Mouse (Mus musculus) heart, embryonic 12.5 days (tissue): Measurements from ENCODE around the gene 2210010C04Rik. TPM values are rescaled to one million over a fixed set of nuclear protein-coding genes. Genes with fewer than 3 reads are reported as not detected.

ENCODE experiments used
- ATAC-seq: fragments of 200-750 bp; cut with Nextera tagmentation; 2 replicates; pipeline ENCODE4 v1.8.0; 2017; ENCODE audit warnings: moderate TSS enrichment, moderate library complexity; ENCODE audit not compliant: insufficient number of reproducible peaks, low FRiP score
- H3K27ac ChIP-seq: fragments of 300-500 bp; sonication (generic); 2 replicates; pipeline ENCODE4 v1.5.1; 2016; ENCODE audit warnings: mild to moderate bottlenecking, moderate library complexity; ENCODE audit not compliant: poor library complexity, severe bottlenecking
- H3K27me3 ChIP-seq: fragments of 300-500 bp; sonication (generic); replicated peaks from 2 replicates; pipeline ENCODE4 v1.6.1; 2016; ENCODE audit warnings: mild to moderate bottlenecking, moderate library complexity
- H3K36me3 ChIP-seq: fragments of 300-500 bp; sonication (generic); 2 replicates; pipeline ENCODE4 v1.6.1; 2016; ENCODE audit warnings: mild to moderate bottlenecking, moderate library complexity
- H3K4me1 ChIP-seq: fragments of 300-500 bp; sonication (generic); replicated peaks from 2 replicates; pipeline ENCODE4 v1.6.1; 2016; ENCODE audit warnings: mild to moderate bottlenecking
- H3K4me2 ChIP-seq: fragments of 300-500 bp; sonication (generic); 2 replicates; pipeline ENCODE4 v1.6.1; 2016; ENCODE audit warnings: mild to moderate bottlenecking, moderate library complexity
- H3K4me3 ChIP-seq: fragments of 300-500 bp; sonication (generic); 2 replicates; pipeline ENCODE4 v1.5.1; 2016; ENCODE audit warnings: mild to moderate bottlenecking
- H3K9ac ChIP-seq: fragments of 300-500 bp; sonication (generic); 2 replicates; pipeline ENCODE4 v1.6.1; 2016; ENCODE audit warnings: mild to moderate bottlenecking, moderate library complexity
- H3K9me3 ChIP-seq: fragments of 300-500 bp; sonication (generic); replicated peaks from 2 replicates; pipeline ENCODE4 v1.6.1; 2016; ENCODE audit warnings: mild to moderate bottlenecking, moderate library complexity
- WGBS: fragments of 180-500 bp; shearing (Covaris S2); methylation state at CpG from one replicate; pipeline ENCODE4 v1.1.7; 2016; 5-methylcytosine and 5-hydroxymethylcytosine counted together
- polyA plus RNA-seq: library from polyadenylated mRNA; unstranded; fragments of >200 nt; fragmentation: Nextera tagmentation; extraction: Ambion mirVana; gene quantifications from 2 replicates; pipeline ENCODE4 v1.2.1, GENCODE M21; 2016

The 2210010C04Rik gene
- polyA plus RNA-seq, 1 experiment from 2014 or later = not detected

- Histone ChIP-seq H3K4me3 (no peak overlapping the region), H3K4me2 (no peak overlapping the region), H3K4me1 (no peaks in the 10 kb centered on the region), H3K9ac (no peak overlapping the region), H3K36me3 (no peaks in the 10 kb centered on the region), H3K9me3 (no peaks in the 10 kb centered on the region), H3K27me3 (no peaks in the 10 kb centered on the region), H3K27ac (no peak overlapping the region)
- 64% methylated on average over 1 of the region's 1 CpGs for WGBS
- no peak for ATAC-seq
These were observed 13.3 kb upstream of the 2210010C04Rik start for GRCm38 (mm10) chr6:41048602-41049001.

- WGBS = 72% methylated on average over 1 of the region's 1 CpGs
These were observed 12.7 kb upstream of the 2210010C04Rik start for GRCm38 (mm10) chr6:41047961-41048360.

GRCm38 (mm10) chr6:41047202-41047601 lies 11.9 kb upstream of the 2210010C04Rik start:
- no peak for ATAC-seq
- Histone ChIP-seq H3K4me2 (no peak overlapping the region), H3K9me3 (no peaks in the 10 kb centered on the region), H3K27ac (no peak overlapping the region), H3K27me3 (no peaks in the 10 kb centered on the region), H3K4me3 (no peak overlapping the region), H3K9ac (no peak overlapping the region), H3K36me3 (no peaks in the 10 kb centered on the region), H3K4me1 (no peaks in the 10 kb centered on the region)
- WGBS = 92% methylated on average over 1 of the region's 1 CpGs

More at GRCm38 (mm10) chr6:41047961-41048360, 12.7 kb upstream of the 2210010C04Rik start:
- no peak overlapping the region for H3K9ac ChIP-seq
- H3K36me3 ChIP-seq = no peaks in the 10 kb centered on the region
- no peaks in the 10 kb centered on the region for H3K4me1 ChIP-seq
- no peaks in the 10 kb centered on the region for H3K27me3 ChIP-seq
- H3K4me3 ChIP-seq = no peak overlapping the region
- no peaks in the 10 kb centered on the region for H3K9me3 ChIP-seq
- no peak overlapping the region for H3K4me2 ChIP-seq
- no peak overlapping the region for H3K27ac ChIP-seq
- no peak for ATAC-seq

GRCm38 (mm10) chr6:41046553-41046952 lies 11.2 kb upstream of the 2210010C04Rik start:
- no peak overlapping the region for H3K9ac ChIP-seq
- no peak for ATAC-seq
- 49% methylated on average over 2 of the region's 2 CpGs for WGBS

GRCm38 (mm10) chr6:41044753-41045152 lies 9.4 kb upstream of the 2210010C04Rik start:
- Histone ChIP-seq H3K27me3 (no peaks in the 10 kb centered on the region), H3K36me3 (no peaks in the 10 kb centered on the region), H3K27ac (no peak overlapping the region), H3K4me3 (no peak overlapping the region), H3K9me3 (no peaks in the 10 kb centered on the region), H3K4me2 (no peak overlapping the region), H3K9ac (no peak overlapping the region), H3K4me1 (no peaks in the 10 kb centered on the region)
- 84% methylated on average over 1 of the region's 1 CpGs for WGBS
- no peak for ATAC-seq

More at GRCm38 (mm10) chr6:41046553-41046952, 11.2 kb upstream of the 2210010C04Rik start:
- no peak overlapping the region for H3K4me3 ChIP-seq
- H3K4me2 ChIP-seq = no peak overlapping the region
- H3K9me3 ChIP-seq = no peaks in the 10 kb centered on the region
- H3K27me3 ChIP-seq = no peaks in the 10 kb centered on the region
- H3K36me3 ChIP-seq = no peaks in the 10 kb centered on the region
- no peaks in the 10 kb centered on the region for H3K4me1 ChIP-seq
- no peak overlapping the region for H3K27ac ChIP-seq

- Histone ChIP-seq H3K4me2 (no peak overlapping the region), H3K27me3 (no peaks in the 10 kb centered on the region), H3K4me1 (no peaks in the 10 kb centered on the region), H3K36me3 (no peaks in the 10 kb centered on the region), H3K9ac (no peak overlapping the region), H3K4me3 (no peak overlapping the region), H3K27ac (no peak overlapping the region), H3K9me3 (no peaks in the 10 kb centered on the region)
- ATAC-seq = no peak
- WGBS = 72% methylated on average over 1 of the region's 1 CpGs
These were observed 9.0 kb upstream of the 2210010C04Rik start for GRCm38 (mm10) chr6:41044314-41044713.

GRCm38 (mm10) chr6:41032802-41033201 lies 2.5 kb downstream of the 2210010C04Rik start:
- Histone ChIP-seq H3K27me3 (no peaks in the 10 kb centered on the region), H3K9ac (no peak overlapping the region), H3K4me2 (no peak overlapping the region), H3K27ac (no peak overlapping the region), H3K4me3 (no peak overlapping the region), H3K4me1 (no peaks in the 10 kb centered on the region), H3K36me3 (no peaks in the 10 kb centered on the region), H3K9me3 (no peaks in the 10 kb centered on the region)
- WGBS = 72% methylated on average over 6 of the region's 6 CpGs
- ATAC-seq = no peak

GRCm38 (mm10) chr6:41032231-41032630 lies 3.1 kb downstream of the 2210010C04Rik start:
- Histone ChIP-seq H3K27ac (no peak overlapping the region), H3K36me3 (no peaks in the 10 kb centered on the region), H3K9me3 (no peaks in the 10 kb centered on the region), H3K4me2 (no peak overlapping the region), H3K9ac (no peak overlapping the region), H3K4me1 (no peaks in the 10 kb centered on the region; the same call in 1 of the 2 replicates), H3K4me3 (no peak overlapping the region), H3K27me3 (no peaks in the 10 kb centered on the region)
- no peak for ATAC-seq
- 75% methylated on average over 3 of the region's 3 CpGs for WGBS

- Histone ChIP-seq H3K4me2 (no peak overlapping the region), H3K27ac (no peak overlapping the region), H3K36me3 (no peaks in the 10 kb centered on the region), H3K9me3 (no peaks in the 10 kb centered on the region), H3K9ac (no peak overlapping the region), H3K4me3 (no peak overlapping the region), H3K4me1 (peaks cover 5% of the 10 kb centered on the region; the same call in 1 of the 2 replicates), H3K27me3 (no peaks in the 10 kb centered on the region)
- WGBS = 84% methylated on average over 3 of the region's 3 CpGs
- ATAC-seq = no peak
These were observed 4.5 kb downstream of the 2210010C04Rik start for GRCm38 (mm10) chr6:41030821-41031220.

- no peaks in the 10 kb centered on the region for H3K27me3 ChIP-seq
- H3K36me3 ChIP-seq = no peaks in the 10 kb centered on the region
- 35% methylated on average over 2 of the region's 2 CpGs for WGBS
- ATAC-seq = no peak
- H3K4me1 ChIP-seq = peaks cover 5% of the 10 kb centered on the region; the same call in 1 of the 2 replicates
- H3K27ac ChIP-seq = no peak overlapping the region
- H3K4me3 ChIP-seq = no peak overlapping the region
- H3K9ac ChIP-seq = no peak overlapping the region
- H3K9me3 ChIP-seq = 0 out of 2 replicates have a peak, but pooled peaks cover 3% of the 10 kb centered on the region
- no peak overlapping the region for H3K4me2 ChIP-seq
These were observed 8.3 kb downstream of the 2210010C04Rik start for GRCm38 (mm10) chr6:41027053-41027452.

GRCm38 (mm10) chr6:41025873-41026650 lies 9.2 kb downstream of the 2210010C04Rik start:
- H3K4me3 ChIP-seq = no peak overlapping the region
- no peaks in the 10 kb centered on the region for H3K36me3 ChIP-seq
- 58% methylated on average over 2 of the region's 2 CpGs for WGBS
- peaks cover 5% of the 10 kb centered on the region; the same call in 1 of the 2 replicates for H3K4me1 ChIP-seq
- H3K9ac ChIP-seq = no peak overlapping the region
- no peak overlapping the region for H3K27ac ChIP-seq
- H3K4me2 ChIP-seq = no peak overlapping the region
- no peak for ATAC-seq
- H3K27me3 ChIP-seq = no peaks in the 10 kb centered on the region
- H3K9me3 ChIP-seq = 0 out of 2 replicates have a peak, but pooled peaks cover 3% of the 10 kb centered on the region
